Mouse (Mus musculus) lung, adult 2 months (tissue): ENCODE data around the gene Nav2.

Experiments
- CTCF ChIP-seq: fragments of 200-500 bp; IDR thresholded peaks from 2 replicates; pipeline ENCODE4 v1.5.1; 2011; ENCODE audit warnings: mild to moderate bottlenecking, low read length, control low read depth; ENCODE audit not compliant: insufficient read depth
- POLR2A ChIP-seq: fragments of 200-500 bp; IDR thresholded peaks from 2 replicates; pipeline ENCODE4 v1.6.1; 2011; ENCODE audit warnings: low read depth, mild to moderate bottlenecking, control low read depth, low read length, borderline replicate concordance; ENCODE audit errors: extremely low read depth

GRCm38 (mm10) chr7:49341919-49342529 lies 433.5 kb downstream of the Nav2 start:
- TF ChIP-seq POLR2A (no peak), CTCF (0 out of 2 replicates have a peak, but pooled peaks have one; percentile 7)
